Mouse (Mus musculus) olfactory bulb, adult 2 months (tissue): ENCODE data around the gene Cym.

ENCODE experiments used
- CTCF ChIP-seq: fragments of 200-500 bp; IDR thresholded peaks from 2 replicates; pipeline ENCODE4 v1.5.1; 2012; ENCODE audit warnings: low read depth, mild to moderate bottlenecking, low read length, moderate library complexity; ENCODE audit not compliant: insufficient read depth
- POLR2A ChIP-seq: fragments of 200-500 bp; IDR thresholded peaks from 2 replicates; pipeline ENCODE4 v1.6.1; 2012; ENCODE audit warnings: mild to moderate bottlenecking, low read depth, low read length, moderate library complexity; ENCODE audit not compliant: insufficient read depth

DNA sequence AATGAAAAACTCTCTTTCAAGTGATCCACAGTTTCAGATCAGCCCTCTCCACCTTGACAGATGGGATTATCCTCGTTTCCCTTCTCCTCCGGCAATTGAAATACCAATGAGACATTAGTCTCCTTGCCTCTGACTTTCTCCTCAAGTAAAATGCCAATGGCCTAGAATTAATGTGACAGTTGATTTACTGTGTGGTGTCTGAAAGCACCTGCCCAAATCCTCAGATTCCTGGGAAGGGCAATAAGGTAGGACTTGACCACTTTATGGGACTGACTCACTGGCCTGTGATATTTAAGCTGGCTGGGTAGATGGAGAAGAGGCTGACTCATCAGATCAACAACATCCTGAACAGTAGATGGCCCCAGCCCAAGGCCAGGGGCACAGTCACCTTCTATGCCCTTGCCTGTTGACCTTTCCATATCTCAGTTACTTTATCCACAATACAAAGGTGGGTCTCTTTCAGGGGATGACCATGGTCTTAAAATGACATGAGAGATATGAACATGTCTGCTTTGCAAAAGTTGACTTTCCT is 45.3 kb upstream of the Cym start:
- TF ChIP-seq CTCF (no peak), POLR2A (no peak)
